Mouse (Mus musculus): ENCODE measurements around the gene Mgarp. TPM values are rescaled to one million over a fixed set of nuclear protein-coding genes. Genes with fewer than 3 reads are reported as not detected.
A peak's percentile ranks its signal among the peaks of the same experiment; 100 is the strongest.
"Not testable (repeated sequence)": the region's sequence is repeated elsewhere in the genome, so short reads cannot be mapped to it uniquely, and the experiment has no call there.

Gene Mgarp
- polyA plus RNA-seq, 1 experiment from 2014 or later: 0.60 TPM

DNA sequence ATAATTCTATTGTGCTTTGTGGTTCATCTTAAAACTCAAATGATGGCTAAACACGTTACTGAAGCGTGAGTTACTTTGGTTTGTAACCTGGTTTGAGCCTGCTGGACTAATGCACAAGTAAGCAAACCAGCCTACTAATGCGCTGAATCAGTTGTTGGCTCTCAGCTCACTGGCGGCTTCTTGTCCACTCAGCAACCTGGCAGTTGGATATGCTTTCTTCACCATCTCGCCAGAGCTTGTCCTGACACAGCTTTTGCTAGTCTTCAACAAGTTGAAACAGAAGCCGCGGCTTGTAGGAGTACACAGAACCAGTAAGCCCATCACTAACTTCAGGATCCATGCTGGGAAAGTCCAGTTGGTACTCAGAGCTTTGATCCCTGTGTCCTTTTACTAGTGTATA is 15.9 kb upstream of the Mgarp start:
- no peak overlapping the region for H3K4me2 ChIP-seq (ENCODE audit: low read depth, low read length)
- 89% methylated on average over 7 of the region's 7 CpGs for WGBS (ENCODE audit: insufficient replicate concordance)
- H3K27me3 ChIP-seq (ENCODE audit: insufficient read depth, low read length): no peaks in the 10 kb centered on the region
- H3K36me3 ChIP-seq (replicated peaks; ENCODE audit: insufficient read depth, low read length): no peaks in the 10 kb centered on the region
- H3K4me1 ChIP-seq (ENCODE audit: insufficient read depth): peaks cover 27% of the 10 kb centered on the region
- no peak overlapping the region for H3K4me3 ChIP-seq (ENCODE audit: low read depth, low read length)
- no peak for DNase-seq
- H3K27ac ChIP-seq (ENCODE audit: low read depth): no peak overlapping the region
- H3K9me3 ChIP-seq (ENCODE audit: low read length): no peaks in the 10 kb centered on the region
- H3K9ac ChIP-seq (replicated peaks): no peak overlapping the region
- TF ChIP-seq EP300 (IDR thresholded peaks at IDR 0.05; ENCODE audit: low read depth) (no peak), CTCF (IDR thresholded peaks at IDR 0.05; ENCODE audit: low read depth) (no peak)
- no peak for ATAC-seq

DNA sequence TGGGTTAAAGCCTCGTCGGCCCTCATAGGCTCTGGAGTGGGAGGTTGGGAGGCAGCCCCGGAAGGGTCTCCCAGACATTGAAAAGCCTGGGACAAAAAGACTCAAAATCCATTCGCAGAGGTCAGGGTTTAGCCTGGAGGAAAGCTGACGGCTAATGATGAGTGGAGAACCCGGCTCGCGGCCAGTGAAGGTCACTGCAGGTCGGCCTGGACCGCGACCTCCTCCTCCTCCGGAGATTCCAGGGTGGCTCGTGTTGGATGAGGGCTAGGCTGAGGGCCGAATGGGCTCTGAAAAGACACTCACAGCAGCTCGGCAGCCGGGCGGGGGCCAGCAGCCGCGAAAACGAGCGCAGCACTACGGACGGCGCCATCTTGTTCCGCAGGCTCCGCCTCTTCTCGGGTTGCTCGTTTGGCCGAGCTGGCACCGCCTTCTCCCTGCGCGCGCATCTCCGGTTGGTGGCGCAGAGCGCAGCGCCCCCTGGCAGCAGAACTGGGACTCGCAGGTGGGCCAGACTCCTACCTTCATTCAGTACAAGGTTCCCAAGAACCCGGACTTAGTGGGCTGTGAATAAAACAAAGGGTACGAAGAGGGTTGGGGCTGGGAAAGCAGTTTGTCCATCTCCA is 12.1 kb upstream of the Mgarp start, which contains the start of gene Ndufc1:
Gene Ndufc1 (minus strand): TSS at position 428 of the 623 bp plus-strand sequence.
- peak within 1 kb of the TSS; percentile 88 for H3K9ac ChIP-seq (replicated peaks)
- ATAC-seq (peak; percentile 94), DNase-seq (peak; percentile 99)
- TF ChIP-seq EP300 (IDR thresholded peaks at IDR 0.05; ENCODE audit: low read depth): peak; percentile 21; the same call in 1 of the 2 replicates
- TF ChIP-seq CTCF (IDR thresholded peaks at IDR 0.05; ENCODE audit: low read depth): peak; percentile 100
- peaks cover 15% of the 10 kb centered on the region for H3K4me1 ChIP-seq (ENCODE audit: insufficient read depth)
- peaks cover 12% of the 10 kb centered on the region for H3K36me3 ChIP-seq (replicated peaks; ENCODE audit: insufficient read depth, low read length)
- H3K27me3 ChIP-seq (ENCODE audit: insufficient read depth, low read length): no peaks in the 10 kb centered on the region
- under 1% methylated on average over 40 of the region's 40 CpGs for WGBS (ENCODE audit: insufficient replicate concordance)
- peak within 1 kb of the TSS; percentile 90 for H3K4me3 ChIP-seq (ENCODE audit: low read depth, low read length)
- H3K9me3 ChIP-seq (ENCODE audit: low read length): no peaks in the 10 kb centered on the region
- peak within 1 kb of the TSS; percentile 92 for H3K27ac ChIP-seq (ENCODE audit: low read depth)
- H3K4me2 ChIP-seq (ENCODE audit: low read depth, low read length): peak within 1 kb of the TSS; percentile 80

DNA sequence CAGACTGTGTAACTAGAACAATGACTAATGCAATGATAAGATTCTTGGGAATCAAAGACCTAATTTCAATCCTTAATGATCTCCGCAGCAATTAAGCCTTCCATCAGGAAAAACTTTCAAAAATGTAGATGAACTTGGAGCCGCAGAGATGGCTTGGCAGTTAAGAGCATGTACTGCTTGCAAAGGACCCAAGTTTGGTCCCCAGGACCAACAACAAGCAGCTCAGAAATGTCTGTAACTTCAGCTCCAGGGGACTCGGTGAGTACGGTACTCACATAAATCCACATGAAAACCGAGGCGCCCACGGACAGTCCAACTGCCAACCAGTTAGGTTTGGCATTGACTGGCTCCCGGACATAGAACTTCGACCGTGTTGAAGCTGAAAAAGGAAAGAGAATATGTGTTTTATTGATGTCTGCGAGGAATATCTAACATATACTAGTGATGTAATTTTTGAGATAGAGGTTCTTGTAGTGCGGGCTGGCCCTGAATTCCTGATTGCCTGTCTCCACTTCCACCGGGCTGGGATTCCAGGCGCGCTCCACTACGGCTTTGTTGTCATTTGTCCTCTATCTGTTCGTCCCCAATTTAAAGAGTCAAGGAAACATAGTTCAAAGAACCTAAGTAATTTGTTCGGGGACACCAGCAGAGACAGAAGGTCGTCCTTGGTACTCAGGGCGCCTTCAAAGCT is 11.5 kb upstream of the Mgarp start:
- peak overlapping the region; percentile 80 for H3K4me2 ChIP-seq (ENCODE audit: low read depth, low read length)
- H3K36me3 ChIP-seq (replicated peaks; ENCODE audit: insufficient read depth, low read length): peaks cover 16% of the 10 kb centered on the region
- no peaks in the 10 kb centered on the region for H3K27me3 ChIP-seq (ENCODE audit: insufficient read depth, low read length)
- peak overlapping the region; percentile 90 for H3K4me3 ChIP-seq (ENCODE audit: low read depth, low read length)
- H3K9ac ChIP-seq (replicated peaks): peak overlapping the region; percentile 88
- no peak for TF ChIP-seq EP300 (IDR thresholded peaks at IDR 0.05; ENCODE audit: low read depth)
- no peak for TF ChIP-seq CTCF (IDR thresholded peaks at IDR 0.05; ENCODE audit: low read depth)
- no peaks in the 10 kb centered on the region for H3K9me3 ChIP-seq (ENCODE audit: low read length)
- DNase-seq: no peak
- H3K27ac ChIP-seq (ENCODE audit: low read depth): peak overlapping the region; percentile 92
- no peak; the same call in 1 of the 2 replicates for ATAC-seq
- WGBS (ENCODE audit: insufficient replicate concordance): 21% methylated on average over 20 of the region's 20 CpGs
- H3K4me1 ChIP-seq (ENCODE audit: insufficient read depth): peaks cover 12% of the 10 kb centered on the region

DNA sequence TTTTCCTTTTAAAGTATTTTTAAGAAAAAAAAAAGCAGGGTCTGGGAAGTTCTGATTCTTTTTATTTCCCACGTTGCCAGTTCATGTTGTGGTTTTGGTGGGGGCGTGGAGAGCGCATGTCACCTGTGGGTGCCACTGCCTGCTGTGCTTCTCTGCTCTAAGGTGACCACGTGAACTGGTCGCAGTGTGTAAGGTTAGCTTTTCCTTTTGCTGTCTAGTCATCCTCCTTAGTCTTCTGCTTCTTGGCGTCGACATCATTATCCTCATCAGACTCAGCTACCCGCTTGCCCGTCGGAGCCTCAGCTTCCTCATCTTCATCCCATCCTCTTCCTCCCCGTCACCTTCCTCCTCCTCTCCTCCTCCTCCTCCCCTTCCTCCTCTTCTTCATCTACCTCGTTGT is 6.1 kb upstream of the Mgarp start:
- Histone ChIP-seq H3K36me3 (replicated peaks; ENCODE audit: insufficient read depth, low read length) (peaks cover 21% of the 10 kb centered on the region), H3K4me1 (ENCODE audit: insufficient read depth) (peaks cover 3% of the 10 kb centered on the region), H3K9ac (replicated peaks) (no peak overlapping the region), H3K9me3 (ENCODE audit: low read length) (no peaks in the 10 kb centered on the region), H3K27me3 (ENCODE audit: insufficient read depth, low read length) (0 out of 2 replicates have a peak, but pooled peaks cover 3% of the 10 kb centered on the region), H3K27ac (ENCODE audit: low read depth) (no peak overlapping the region), H3K4me3 (ENCODE audit: low read depth, low read length) (no peak overlapping the region), H3K4me2 (ENCODE audit: low read depth, low read length) (no peak overlapping the region)
- no peak for TF ChIP-seq EP300 (IDR thresholded peaks at IDR 0.05; ENCODE audit: low read depth)
- TF ChIP-seq CTCF (IDR thresholded peaks at IDR 0.05; ENCODE audit: low read depth): no peak
- WGBS (ENCODE audit: insufficient replicate concordance): 86% methylated on average over 12 of the region's 12 CpGs
- DNase-seq (no peak), ATAC-seq (no peak)

DNA sequence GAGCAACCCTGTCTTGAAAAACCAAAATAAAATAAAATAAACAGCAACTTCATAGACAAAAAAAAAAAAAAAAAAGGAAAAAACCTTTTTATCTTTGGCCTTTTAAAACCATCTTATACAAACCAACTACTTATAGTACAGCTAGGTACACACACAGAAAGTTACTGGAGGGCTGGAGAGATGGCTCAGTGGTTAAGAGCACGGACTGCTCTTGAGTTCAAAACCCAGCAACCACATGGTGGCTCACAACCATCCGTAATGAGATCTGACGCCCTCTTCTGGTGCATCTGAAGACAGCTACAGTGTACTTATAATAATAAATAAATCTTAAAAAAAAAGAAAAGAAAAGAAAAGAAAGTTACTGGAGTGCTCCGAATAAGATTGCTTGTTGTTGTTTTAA is 5.5 kb upstream of the Mgarp start:
- H3K9ac ChIP-seq (replicated peaks): not testable (repeated sequence)
- 57% methylated on average over 4 of the region's 4 CpGs for WGBS (ENCODE audit: insufficient replicate concordance)
- peaks cover 21% of the 10 kb centered on the region for H3K36me3 ChIP-seq (replicated peaks; ENCODE audit: insufficient read depth, low read length)

DNA sequence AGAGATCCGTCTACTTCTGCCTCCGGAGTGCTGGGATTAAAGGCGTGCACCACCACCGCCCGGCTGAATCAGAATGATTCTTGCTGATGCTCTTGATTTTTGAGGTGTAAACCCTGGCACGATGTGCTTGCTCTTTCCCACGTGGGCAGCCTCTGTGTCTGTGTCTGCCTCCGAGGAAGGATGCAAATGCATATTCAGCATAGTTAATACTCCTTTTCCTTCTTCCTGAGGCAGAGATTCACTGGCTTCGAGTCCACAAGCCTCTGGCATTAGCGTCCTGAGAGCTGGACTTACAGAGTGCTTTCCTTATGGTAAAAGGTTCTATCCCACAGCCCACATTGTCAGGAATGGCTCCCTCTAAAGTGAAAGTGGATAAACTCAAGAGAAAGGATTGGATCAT is 4.1 kb upstream of the Mgarp start:
- Histone ChIP-seq H3K4me2 (ENCODE audit: low read depth, low read length) (no peak overlapping the region), H3K36me3 (replicated peaks; ENCODE audit: insufficient read depth, low read length) (peaks cover 14% of the 10 kb centered on the region; the same call in 1 of the 2 replicates), H3K27ac (ENCODE audit: low read depth) (no peak overlapping the region), H3K4me3 (ENCODE audit: low read depth, low read length) (no peak overlapping the region), H3K4me1 (ENCODE audit: insufficient read depth) (peaks cover 11% of the 10 kb centered on the region), H3K27me3 (ENCODE audit: insufficient read depth, low read length) (peaks cover 9% of the 10 kb centered on the region; the same call in 1 of the 2 replicates), H3K9me3 (ENCODE audit: low read length) (no peaks in the 10 kb centered on the region), H3K9ac (replicated peaks) (no peak overlapping the region)
- ATAC-seq: no peak
- TF ChIP-seq CTCF (IDR thresholded peaks at IDR 0.05; ENCODE audit: low read depth): no peak
- no peak for TF ChIP-seq EP300 (IDR thresholded peaks at IDR 0.05; ENCODE audit: low read depth)
- DNase-seq: no peak
- 77% methylated on average over 10 of the region's 10 CpGs for WGBS (ENCODE audit: insufficient replicate concordance)

More for the DNA sequence above, 5.5 kb upstream of the Mgarp start:
- H3K27ac ChIP-seq (ENCODE audit: low read depth); DNase-seq; H3K4me1 ChIP-seq (ENCODE audit: insufficient read depth); ATAC-seq; H3K9me3 ChIP-seq (ENCODE audit: low read length); H3K4me2 ChIP-seq (ENCODE audit: low read depth, low read length); H3K27me3 ChIP-seq (ENCODE audit: insufficient read depth, low read length); H3K4me3 ChIP-seq (ENCODE audit: low read depth, low read length): not testable (repeated sequence)
- TF ChIP-seq CTCF (IDR thresholded peaks at IDR 0.05; ENCODE audit: low read depth): peak; percentile 21; the same call in 1 of the 2 replicates

All from liver, postnatal 0 days (tissue).